Mouse (Mus musculus): Measurements from ENCODE around the gene Efna1. TPM values are rescaled to one million over a fixed set of nuclear protein-coding genes. Genes with fewer than 3 reads are reported as not detected.

Efna1 gene
- polyA plus RNA-seq, 1 experiment from 2014 or later, result 14.3 TPM

- Histone ChIP-seq H3K27me3 (no peaks in the 10 kb centered on the region), H3K9me3 (replicated peaks) (no peaks in the 10 kb centered on the region), H3K4me2 (replicated peaks) (peak within 1 kb of the TSS; percentile 77), H3K36me3 (peaks cover 19% of the 10 kb centered on the region), H3K27ac (peak within 1 kb of the TSS; percentile 91), H3K4me1 (peaks cover 51% of the 10 kb centered on the region), H3K4me3 (peak within 1 kb of the TSS; percentile 73), H3K9ac (peak within 1 kb of the TSS; percentile 75)
- peak; percentile 67 for ATAC-seq (ENCODE audit: low FRiP score)
- 1% methylated on average over 42 of the region's 42 CpGs for WGBS
Measured at GRCm38 (mm10) chr3:89246261-89247100, 34.5 kb downstream of the Efna1 start, which contains the start of gene Trim46. Gene Trim46 (minus strand): TSS chr3:89246309.

GRCm38 (mm10) chr3:89245688-89246171 lies 35.2 kb downstream of the Efna1 start, which contains the start of gene Krtcap2:
Gene Krtcap2 (plus strand): TSS chr3:89245966.
- WGBS, result 4% methylated on average over 20 of the region's 20 CpGs
- H3K9me3 ChIP-seq (replicated peaks), result no peaks in the 10 kb centered on the region
- H3K27me3 ChIP-seq, result no peaks in the 10 kb centered on the region
- H3K4me1 ChIP-seq, result peaks cover 44% of the 10 kb centered on the region
- H3K4me3 ChIP-seq, result peak within 1 kb of the TSS; percentile 73
- peak; percentile 49 for ATAC-seq (ENCODE audit: low FRiP score)
- peaks cover 26% of the 10 kb centered on the region for H3K36me3 ChIP-seq
- peak within 1 kb of the TSS; percentile 77 for H3K4me2 ChIP-seq (replicated peaks)
- peak within 1 kb of the TSS; percentile 75 for H3K9ac ChIP-seq
- peak within 1 kb of the TSS; percentile 91 for H3K27ac ChIP-seq

- Histone ChIP-seq H3K9ac (peak overlapping the region; percentile 70), H3K4me3 (peak overlapping the region; percentile 73), H3K9me3 (replicated peaks) (no peaks in the 10 kb centered on the region), H3K4me2 (replicated peaks) (peak overlapping the region; percentile 77), H3K36me3 (peaks cover 31% of the 10 kb centered on the region), H3K4me1 (peaks cover 41% of the 10 kb centered on the region), H3K27ac (peak overlapping the region; percentile 91), H3K27me3 (no peaks in the 10 kb centered on the region)
- peak; percentile 55 for ATAC-seq (ENCODE audit: low FRiP score)
- under 1% methylated on average over 20 of the region's 26 CpGs for WGBS
Measured at GRCm38 (mm10) chr3:89244982-89245687, 35.8 kb downstream of the Efna1 start.

- Histone ChIP-seq H3K4me3 (peak overlapping the region; percentile 73), H3K9me3 (replicated peaks) (no peaks in the 10 kb centered on the region), H3K36me3 (peaks cover 32% of the 10 kb centered on the region), H3K27ac (peak overlapping the region; percentile 91), H3K27me3 (no peaks in the 10 kb centered on the region), H3K9ac (peak overlapping the region; percentile 70), H3K4me1 (peaks cover 41% of the 10 kb centered on the region), H3K4me2 (replicated peaks) (peak overlapping the region; percentile 77)
- WGBS, result 11% methylated on average over 25 of the region's 25 CpGs
- ATAC-seq (ENCODE audit: low FRiP score), result peak; percentile 46
Measured at GRCm38 (mm10) chr3:89244158-89244981, 36.6 kb downstream of the Efna1 start.

GRCm38 (mm10) chr3:89243609-89244008 lies 37.3 kb downstream of the Efna1 start:
- Histone ChIP-seq H3K9ac (peak overlapping the region; percentile 70), H3K4me2 (replicated peaks) (peak overlapping the region; percentile 77), H3K4me1 (peaks cover 41% of the 10 kb centered on the region), H3K9me3 (replicated peaks) (no peaks in the 10 kb centered on the region), H3K27me3 (0 out of 2 replicates have a peak, but pooled peaks cover 3% of the 10 kb centered on the region), H3K36me3 (peaks cover 39% of the 10 kb centered on the region), H3K27ac (peak overlapping the region; percentile 91), H3K4me3 (peak overlapping the region; percentile 73)
- 7% methylated on average over 14 of the region's 14 CpGs for WGBS
- 0 out of 2 replicates have a peak, but pooled peaks have one; percentile 3 for ATAC-seq (ENCODE audit: low FRiP score)

GRCm38 (mm10) chr3:89242331-89242895 lies 38.5 kb downstream of the Efna1 start:
- Histone ChIP-seq H3K27ac (no peak overlapping the region), H3K9me3 (replicated peaks) (no peaks in the 10 kb centered on the region), H3K4me2 (replicated peaks) (no peak overlapping the region), H3K4me1 (peaks cover 39% of the 10 kb centered on the region), H3K4me3 (no peak overlapping the region), H3K27me3 (0 out of 2 replicates have a peak, but pooled peaks cover 4% of the 10 kb centered on the region), H3K9ac (no peak overlapping the region), H3K36me3 (peaks cover 47% of the 10 kb centered on the region)
- WGBS, result 72% methylated on average over 9 of the region's 9 CpGs
- no peak for ATAC-seq (ENCODE audit: low FRiP score)

GRCm38 (mm10) chr3:89238494-89238893 lies 42.4 kb downstream of the Efna1 start:
- Histone ChIP-seq H3K27ac (no peak overlapping the region), H3K9ac (0 out of 2 replicates have a peak overlapping the region, but pooled peaks have one; percentile 23), H3K27me3 (0 out of 2 replicates have a peak, but pooled peaks cover 4% of the 10 kb centered on the region), H3K9me3 (replicated peaks) (no peaks in the 10 kb centered on the region), H3K4me3 (no peak overlapping the region), H3K4me1 (peaks cover 10% of the 10 kb centered on the region), H3K36me3 (peaks cover 84% of the 10 kb centered on the region), H3K4me2 (replicated peaks) (no peak overlapping the region)
- WGBS, result 70% methylated on average over 10 of the region's 12 CpGs
- ATAC-seq (ENCODE audit: low FRiP score), result no peak

- H3K4me3 ChIP-seq, result no peak overlapping the region
- peaks cover 2% of the 10 kb centered on the region for H3K4me1 ChIP-seq
- ATAC-seq (ENCODE audit: low FRiP score), result no peak
- 0 out of 2 replicates have a peak, but pooled peaks cover 4% of the 10 kb centered on the region for H3K27me3 ChIP-seq
- peaks cover 89% of the 10 kb centered on the region for H3K36me3 ChIP-seq
- no peak overlapping the region for H3K27ac ChIP-seq
- no peaks in the 10 kb centered on the region for H3K9me3 ChIP-seq (replicated peaks)
- no peak overlapping the region for H3K9ac ChIP-seq
- no peak overlapping the region for H3K4me2 ChIP-seq (replicated peaks)
- WGBS, result 95% methylated on average over 21 of the region's 21 CpGs
Measured at GRCm38 (mm10) chr3:89237682-89238081, 43.3 kb downstream of the Efna1 start.

GRCm38 (mm10) chr3:89236516-89236915 lies 44.4 kb downstream of the Efna1 start:
- Histone ChIP-seq H3K9ac (no peak overlapping the region), H3K4me2 (replicated peaks) (no peak overlapping the region), H3K4me1 (no peaks in the 10 kb centered on the region; the same call in 1 of the 2 replicates), H3K27ac (no peak overlapping the region), H3K4me3 (no peak overlapping the region), H3K27me3 (0 out of 2 replicates have a peak, but pooled peaks cover 4% of the 10 kb centered on the region), H3K9me3 (replicated peaks) (no peaks in the 10 kb centered on the region), H3K36me3 (peaks cover 79% of the 10 kb centered on the region)
- WGBS, result 94% methylated on average over 10 of the region's 10 CpGs
- ATAC-seq (ENCODE audit: low FRiP score), result no peak

GRCm38 (mm10) chr3:89233562-89234110 lies 47.3 kb downstream of the Efna1 start:
- Histone ChIP-seq H3K36me3 (peaks cover 54% of the 10 kb centered on the region), H3K9me3 (replicated peaks) (no peaks in the 10 kb centered on the region), H3K9ac (no peak overlapping the region), H3K27ac (no peak overlapping the region), H3K27me3 (peaks cover 1% of the 10 kb centered on the region; the same call in 1 of the 2 replicates), H3K4me1 (peaks cover 3% of the 10 kb centered on the region; the same call in 1 of the 2 replicates), H3K4me3 (no peak overlapping the region), H3K4me2 (replicated peaks) (no peak overlapping the region)
- WGBS, result 87% methylated on average over 14 of the region's 14 CpGs
- no peak for ATAC-seq (ENCODE audit: low FRiP score)

GRCm38 (mm10) chr3:89232614-89233013 lies 48.3 kb downstream of the Efna1 start:
- H3K4me3 ChIP-seq, result no peak overlapping the region
- peaks cover 12% of the 10 kb centered on the region for H3K4me1 ChIP-seq
- WGBS, result 77% methylated on average over 6 of the region's 6 CpGs
- H3K36me3 ChIP-seq, result peaks cover 44% of the 10 kb centered on the region
- H3K9me3 ChIP-seq (replicated peaks), result no peaks in the 10 kb centered on the region
- H3K9ac ChIP-seq, result no peak overlapping the region
- no peak for ATAC-seq (ENCODE audit: low FRiP score)
- H3K4me2 ChIP-seq (replicated peaks), result no peak overlapping the region
- no peaks in the 10 kb centered on the region; the same call in 1 of the 2 replicates for H3K27me3 ChIP-seq
- H3K27ac ChIP-seq, result no peak overlapping the region
